Mouse (Mus musculus) heart, embryonic 11.5 days (tissue): ENCODE measurements at regions not wholly inside any gene's neighbourhood (a gene's known extent, or its start where the extent isn't known, plus 50 kb on each side); places are given as distances from the start of the nearest gene placed in this dataset.

Experiments used
- ATAC-seq: fragments of 200-750 bp; cut with Nextera tagmentation; replicated peaks from 2 replicates; pipeline ENCODE4 v1.8.0; 2017; ENCODE audit warnings: moderate library complexity; ENCODE audit not compliant: insufficient number of reproducible peaks, low FRiP score, low TSS enrichment
- H3K27ac ChIP-seq: fragments of 300-500 bp; sonication (generic); 2 replicates; pipeline ENCODE4 v1.5.1; 2014; ENCODE audit warnings: mild to moderate bottlenecking, low read depth, low read length
- H3K27me3 ChIP-seq: fragments of 300-500 bp; sonication (generic); 2 replicates; pipeline ENCODE4 v1.6.1; 2014; ENCODE audit warnings: mild to moderate bottlenecking, low read length, mixed read lengths; ENCODE audit not compliant: control insufficient read depth, insufficient read depth
- H3K36me3 ChIP-seq: fragments of 300-500 bp; sonication (generic); 2 replicates; pipeline ENCODE4 v1.6.1; 2014; ENCODE audit warnings: mild to moderate bottlenecking, low read length, moderate library complexity, mixed read lengths; ENCODE audit not compliant: control insufficient read depth, insufficient read depth
- H3K4me1 ChIP-seq: fragments of 300-500 bp; sonication (generic); 2 replicates; pipeline ENCODE4 v1.6.1; 2014; ENCODE audit warnings: low read length; ENCODE audit not compliant: control insufficient read depth, insufficient read depth
- H3K4me2 ChIP-seq: fragments of 300-500 bp; sonication (generic); 2 replicates; pipeline ENCODE4 v1.6.1; 2014; ENCODE audit warnings: mild to moderate bottlenecking, moderate library complexity
- H3K4me3 ChIP-seq: fragments of 300-500 bp; sonication (generic); 2 replicates; pipeline ENCODE4 v1.5.1; 2014; ENCODE audit warnings: low read depth, low read length
- H3K9ac ChIP-seq: fragments of 300-500 bp; sonication (generic); 2 replicates; pipeline ENCODE4 v1.6.1; 2014; ENCODE audit warnings: mild to moderate bottlenecking, low read depth, low read length, moderate library complexity
- H3K9me3 ChIP-seq: fragments of 300-500 bp; sonication (generic); replicated peaks from 2 replicates; pipeline ENCODE4 v1.6.1; 2016; ENCODE audit warnings: low read length; ENCODE audit not compliant: control insufficient read depth
- WGBS: fragments of 180-500 bp; shearing (Covaris S2); extraction: QIAGEN DNeasy Blood & Tissue Kit; methylation state at CpG from one replicate; pipeline ENCODE4 v1.1.7; 2014; ENCODE audit not compliant: insufficient replicate concordance; 5-methylcytosine and 5-hydroxymethylcytosine counted together

DNA sequence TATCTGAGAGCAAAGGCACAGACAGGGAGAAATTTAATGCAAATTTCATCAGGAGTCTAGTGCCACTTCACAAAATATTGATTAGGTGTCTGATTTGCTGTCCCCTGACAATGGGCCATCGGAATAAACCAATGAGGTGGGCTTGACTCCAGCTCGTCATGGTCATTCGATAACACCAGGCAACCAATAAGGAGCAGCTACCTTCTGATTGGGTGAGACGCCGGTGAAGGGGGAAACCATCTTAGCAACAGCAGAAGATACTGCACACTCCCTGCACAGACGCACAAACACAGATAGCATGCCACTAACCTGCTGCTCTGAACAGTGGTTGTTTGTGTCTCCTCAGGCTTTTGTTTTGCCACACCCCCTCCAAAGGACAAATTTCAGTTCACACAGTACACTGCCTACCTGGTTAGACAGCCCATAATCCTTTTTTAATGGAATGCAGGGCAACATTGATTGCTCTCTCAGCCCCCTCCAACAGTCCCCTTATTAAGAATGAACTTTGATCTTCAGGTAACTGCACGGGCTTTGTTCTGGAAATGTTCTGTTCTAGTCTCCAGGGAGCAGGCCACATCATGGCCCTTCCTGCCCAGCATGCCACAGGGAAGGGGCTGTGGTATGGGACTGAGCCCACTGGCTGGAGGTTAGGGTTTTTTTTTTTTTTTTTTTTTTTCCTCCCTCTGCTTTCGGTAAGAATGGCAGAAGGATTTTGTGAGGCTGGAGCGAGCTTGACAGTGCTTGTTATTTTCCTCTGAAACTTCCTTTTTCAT, 285.1 kb upstream of the Ubash3b start:
- H3K4me2 ChIP-seq = no peak overlapping the region
- 67% methylated on average over 9 of the region's 9 CpGs for WGBS

DNA sequence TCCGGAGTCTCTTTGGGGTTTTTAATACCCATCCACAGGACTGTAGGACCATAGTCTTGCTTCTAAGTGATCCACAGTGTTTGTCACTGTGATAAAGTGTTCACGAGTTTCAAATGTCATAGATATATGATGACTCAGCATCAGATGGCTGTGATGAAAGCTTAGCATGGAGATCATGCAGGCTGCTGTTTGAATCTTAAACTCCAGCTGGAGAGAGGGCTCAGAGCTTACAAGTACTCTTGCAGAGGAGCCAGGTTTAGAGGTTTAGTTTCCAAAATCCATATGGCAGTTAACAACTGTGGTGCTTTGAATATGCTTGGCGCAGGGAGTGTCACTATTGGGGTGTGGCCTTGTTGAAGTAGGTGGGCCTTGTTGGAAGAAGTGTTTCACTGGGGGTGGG, 280.9 kb upstream of the Ubash3b start:
- WGBS = 78% methylated on average over 3 of the region's 3 CpGs
- H3K9me3 ChIP-seq = no peaks in the 10 kb centered on the region; the same call in 1 of the 2 replicates
- ATAC-seq = no peak

More for the DNA sequence above, 285.1 kb upstream of the Ubash3b start:
- Histone ChIP-seq H3K4me3 (no peak overlapping the region), H3K9me3 (no peaks in the 10 kb centered on the region), H3K9ac (no peak overlapping the region), H3K27me3 (no peaks in the 10 kb centered on the region), H3K27ac (peak overlapping the region; percentile 85), H3K36me3 (no peaks in the 10 kb centered on the region), H3K4me1 (peaks cover 20% of the 10 kb centered on the region)
- no peak for ATAC-seq

GRCm38 (mm10) chr9:41439979-41440378, 278.5 kb upstream of the Ubash3b start:
- H3K4me3 ChIP-seq = no peak overlapping the region
- WGBS = 72% methylated on average over 4 of the region's 4 CpGs
- no peak overlapping the region for H3K27ac ChIP-seq
- no peaks in the 10 kb centered on the region for H3K4me1 ChIP-seq
- H3K9ac ChIP-seq = no peak overlapping the region
- H3K27me3 ChIP-seq = no peaks in the 10 kb centered on the region
- H3K9me3 ChIP-seq = no peaks in the 10 kb centered on the region; the same call in 1 of the 2 replicates
- ATAC-seq = no peak
- no peak overlapping the region for H3K4me2 ChIP-seq
- H3K36me3 ChIP-seq = 0 out of 2 replicates have a peak, but pooled peaks cover 3% of the 10 kb centered on the region

More for the DNA sequence above, 280.9 kb upstream of the Ubash3b start:
- Histone ChIP-seq H3K36me3 (0 out of 2 replicates have a peak, but pooled peaks cover 3% of the 10 kb centered on the region), H3K27ac (no peak overlapping the region), H3K9ac (no peak overlapping the region), H3K27me3 (no peaks in the 10 kb centered on the region), H3K4me3 (no peak overlapping the region), H3K4me2 (no peak overlapping the region), H3K4me1 (peaks cover 9% of the 10 kb centered on the region; the same call in 1 of the 2 replicates)

GRCm38 (mm10) chr9:41438141-41438540, 276.6 kb upstream of the Ubash3b start:
- no peaks in the 10 kb centered on the region; the same call in 1 of the 2 replicates for H3K9me3 ChIP-seq
- no peaks in the 10 kb centered on the region for H3K4me1 ChIP-seq
- H3K27ac ChIP-seq = no peak overlapping the region
- no peak overlapping the region for H3K9ac ChIP-seq
- H3K36me3 ChIP-seq = 0 out of 2 replicates have a peak, but pooled peaks cover 3% of the 10 kb centered on the region
- whole genome bisulfite sequencing = 82% methylated on average over 2 of the region's 2 CpGs
- H3K4me2 ChIP-seq = no peak overlapping the region
- H3K4me3 ChIP-seq = no peak overlapping the region
- no peak for ATAC-seq
- H3K27me3 ChIP-seq = no peaks in the 10 kb centered on the region

GRCm38 (mm10) chr9:41430391-41431343, 269.2 kb upstream of the Ubash3b start:
- Histone ChIP-seq H3K9me3 (no peaks in the 10 kb centered on the region), H3K36me3 (no peaks in the 10 kb centered on the region), H3K27ac (no peak overlapping the region), H3K4me1 (no peaks in the 10 kb centered on the region), H3K4me2 (no peak overlapping the region), H3K9ac (no peak overlapping the region), H3K4me3 (no peak overlapping the region), H3K27me3 (no peaks in the 10 kb centered on the region)
- ATAC-seq = no peak
- WGBS = 71% methylated on average over 16 of the region's 16 CpGs

DNA sequence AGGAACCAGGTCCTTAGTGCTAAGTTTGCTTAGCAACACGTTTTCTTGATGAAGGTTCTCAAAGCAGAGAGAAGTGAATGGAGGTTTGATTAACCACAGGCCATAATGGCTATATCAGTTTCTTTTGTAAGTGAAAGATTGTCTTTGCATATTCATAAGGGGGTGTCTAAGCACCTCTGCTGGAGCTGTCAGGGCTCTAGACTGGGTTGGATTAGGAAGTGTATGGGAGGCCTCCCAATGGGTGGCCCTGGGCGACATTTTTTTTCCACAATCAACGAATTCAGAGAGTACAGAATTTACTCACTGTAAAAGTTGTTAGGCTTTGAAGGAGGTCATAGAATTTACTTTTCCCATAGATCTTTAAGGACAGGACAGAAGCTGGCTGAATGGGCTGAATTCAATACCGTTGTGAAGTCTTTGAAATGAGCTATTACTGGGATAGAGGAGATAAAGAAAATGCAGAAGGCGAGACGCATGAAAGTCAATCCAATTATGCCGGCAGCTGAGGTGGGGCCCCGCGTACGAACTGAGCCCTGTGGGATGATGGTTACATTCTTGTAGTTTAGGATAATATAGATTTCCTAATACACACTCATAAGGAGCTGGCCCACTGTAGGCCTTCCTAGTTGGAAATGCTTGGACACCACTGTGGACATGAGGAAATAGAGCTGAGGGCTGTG, 268.4 kb upstream of the Ubash3b start:
- no peak for ATAC-seq
- Histone ChIP-seq H3K36me3 (no peaks in the 10 kb centered on the region), H3K9me3 (no peaks in the 10 kb centered on the region), H3K9ac (no peak overlapping the region), H3K4me1 (no peaks in the 10 kb centered on the region), H3K27me3 (no peaks in the 10 kb centered on the region), H3K4me2 (no peak overlapping the region), H3K27ac (no peak overlapping the region), H3K4me3 (no peak overlapping the region)
- WGBS = 74% methylated on average over 10 of the region's 10 CpGs

DNA sequence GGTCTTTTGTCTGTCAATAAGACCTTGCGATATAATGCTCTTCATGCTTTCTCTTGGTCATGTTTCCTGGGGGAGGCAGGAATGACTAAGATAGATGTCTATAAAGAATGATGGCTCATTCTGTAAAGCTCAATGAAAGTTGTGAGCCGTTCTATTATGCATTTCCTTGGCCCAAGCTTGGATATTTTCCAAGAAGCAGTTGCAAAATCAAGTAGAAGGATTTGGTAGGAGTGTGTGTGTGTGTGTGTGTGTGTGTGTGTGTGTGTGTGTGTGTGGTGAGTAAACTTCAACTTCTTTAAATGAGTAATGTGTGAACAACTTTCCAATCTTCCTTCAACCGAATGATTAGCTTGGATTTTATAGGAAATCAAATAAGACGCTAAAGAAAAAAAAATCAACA, 267.7 kb upstream of the Ubash3b start:
- no peak for ATAC-seq
- H3K4me3 ChIP-seq = no peak overlapping the region
- H3K27ac ChIP-seq = no peak overlapping the region
- H3K36me3 ChIP-seq = no peaks in the 10 kb centered on the region
- H3K4me2 ChIP-seq = no peak overlapping the region
- H3K4me1 ChIP-seq = no peaks in the 10 kb centered on the region
- no peak overlapping the region for H3K9ac ChIP-seq
- H3K9me3 ChIP-seq = no peaks in the 10 kb centered on the region
- 93% methylated on average over 4 of the region's 4 CpGs for WGBS
- H3K27me3 ChIP-seq = no peaks in the 10 kb centered on the region

DNA sequence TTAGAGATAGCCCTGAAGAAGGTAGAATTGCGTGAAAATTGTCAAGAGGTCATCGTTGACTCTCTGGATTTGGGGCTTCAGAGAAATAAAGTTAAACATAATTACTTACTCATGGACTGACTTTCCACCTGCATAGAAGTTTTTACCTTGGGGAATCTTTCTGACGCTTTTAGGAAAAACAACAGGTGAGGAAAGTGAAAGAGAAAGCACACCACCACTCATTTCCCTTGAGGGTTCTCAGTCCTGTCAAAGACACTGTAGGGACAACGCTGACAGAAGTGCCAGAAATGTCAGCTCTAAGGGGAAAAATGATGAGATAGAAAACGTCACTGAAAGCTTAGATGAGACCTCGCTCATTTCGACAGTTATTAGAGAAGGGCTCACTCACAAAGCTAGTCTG, 265.2 kb upstream of the Ubash3b start:
- Histone ChIP-seq H3K4me1 (no peaks in the 10 kb centered on the region), H3K4me3 (no peak overlapping the region), H3K9me3 (no peaks in the 10 kb centered on the region), H3K4me2 (no peak overlapping the region), H3K36me3 (no peaks in the 10 kb centered on the region), H3K27me3 (no peaks in the 10 kb centered on the region), H3K27ac (no peak overlapping the region), H3K9ac (no peak overlapping the region)
- 78% methylated on average over 7 of the region's 7 CpGs for WGBS
- no peak for ATAC-seq
